Mouse (Mus musculus) kidney, adult 10 weeks (tissue): ENCODE measurements around the gene Gtf2h4. TPM values are rescaled to one million over a fixed set of nuclear protein-coding genes. Genes with fewer than 3 reads are reported as not detected.

Experiments used
- polyA plus RNA-seq: library from polyadenylated mRNA; stranded (reverse); fragments of 350-450 nt; fragmentation: Illumina TruSeq; extraction: RNeasy Lipid Tissue Mini Kit (QIAGEN cat#74804); gene quantifications from one replicate; pipeline ENCODE4 v1.2.3, GENCODE M21; 2014; ENCODE audit warnings: low read depth, low replicate concordance

Gtf2h4 gene
- polyA plus RNA-seq: 1.7 TPM

DNA sequence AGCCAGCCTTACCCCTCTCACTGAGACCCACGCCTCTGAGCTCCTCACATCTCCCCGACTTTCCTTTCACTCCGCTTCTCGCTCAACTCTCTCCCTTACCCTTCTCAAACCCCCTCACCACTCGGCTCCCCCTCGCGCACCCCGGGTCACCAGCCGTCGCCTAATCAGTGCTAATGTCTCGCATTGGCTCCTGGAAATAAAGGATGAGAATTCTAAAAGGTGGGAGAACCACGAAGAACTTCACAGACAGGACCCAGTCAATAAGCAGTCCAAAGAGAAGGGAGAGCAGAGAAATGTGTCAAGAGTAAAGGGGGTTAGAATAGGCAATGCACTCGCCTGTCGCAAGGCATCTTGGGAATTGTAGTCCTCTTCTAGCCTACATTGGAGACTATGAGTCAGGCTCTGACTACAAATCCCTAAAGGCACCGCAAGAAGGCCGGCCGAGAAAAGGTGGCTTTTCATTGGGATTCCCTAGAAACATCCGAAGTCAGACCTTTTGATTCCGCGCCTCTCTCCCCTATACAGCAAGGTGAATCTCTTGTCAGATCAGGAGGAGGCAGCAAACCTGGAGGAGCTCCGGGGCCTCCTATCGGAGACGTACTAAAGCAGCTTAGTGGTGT, at the start of gene Gtf2h4:
Gene Gtf2h4 (minus strand): TSS at position 324 of the 620 bp plus-strand sequence.

DNA sequence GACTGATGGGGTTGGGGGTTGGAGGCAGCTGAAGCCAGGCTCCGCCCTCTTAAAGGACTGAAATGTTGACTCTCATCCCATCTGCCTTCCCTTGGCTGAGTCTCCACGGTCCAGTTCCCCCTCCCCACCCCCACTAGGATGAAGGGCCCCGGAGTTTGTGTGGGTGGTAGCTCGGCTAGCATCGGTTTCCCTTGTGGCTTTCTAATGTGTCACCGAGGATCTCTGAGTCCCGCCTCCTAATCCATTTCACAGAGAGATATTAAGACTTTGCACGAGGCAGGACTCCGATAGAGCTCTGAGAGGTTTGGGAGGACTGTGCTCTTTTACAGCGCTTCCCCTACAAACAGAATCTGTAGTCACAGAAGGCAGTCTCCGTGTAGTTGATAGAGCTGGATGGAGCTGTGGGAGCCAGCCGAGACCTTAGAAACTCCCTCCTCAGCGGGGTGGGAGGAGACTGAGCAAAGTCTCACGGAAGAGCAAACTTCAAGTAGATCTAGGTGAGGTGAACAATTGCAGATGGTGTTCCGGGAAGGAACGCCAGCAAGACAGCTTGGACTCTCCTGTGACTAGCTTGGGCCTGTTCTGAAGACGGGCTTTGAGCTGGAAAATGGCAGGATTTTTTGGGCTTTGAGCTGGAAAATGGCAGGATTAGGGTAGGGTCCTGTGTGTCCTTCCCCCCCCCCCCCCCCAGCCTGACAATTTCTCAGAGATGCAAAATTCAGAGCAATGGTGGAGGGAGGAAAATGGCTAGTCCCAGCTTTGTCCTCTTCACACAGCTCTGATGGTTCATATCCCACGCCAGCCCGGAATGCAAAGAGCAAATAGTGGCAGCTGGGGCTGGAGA, 31.3 kb upstream of the Gtf2h4 start, which contains the start of gene Ddr1:
Gene Ddr1 (minus strand): TSS at position 1 of the 844 bp plus-strand sequence.

GRCm38 (mm10) chr17:35667334-35668065, 6.0 kb downstream of the Gtf2h4 start, which contains the start of gene Vars2:
Gene Vars2 (minus strand): TSS chr17:35667592.

DNA sequence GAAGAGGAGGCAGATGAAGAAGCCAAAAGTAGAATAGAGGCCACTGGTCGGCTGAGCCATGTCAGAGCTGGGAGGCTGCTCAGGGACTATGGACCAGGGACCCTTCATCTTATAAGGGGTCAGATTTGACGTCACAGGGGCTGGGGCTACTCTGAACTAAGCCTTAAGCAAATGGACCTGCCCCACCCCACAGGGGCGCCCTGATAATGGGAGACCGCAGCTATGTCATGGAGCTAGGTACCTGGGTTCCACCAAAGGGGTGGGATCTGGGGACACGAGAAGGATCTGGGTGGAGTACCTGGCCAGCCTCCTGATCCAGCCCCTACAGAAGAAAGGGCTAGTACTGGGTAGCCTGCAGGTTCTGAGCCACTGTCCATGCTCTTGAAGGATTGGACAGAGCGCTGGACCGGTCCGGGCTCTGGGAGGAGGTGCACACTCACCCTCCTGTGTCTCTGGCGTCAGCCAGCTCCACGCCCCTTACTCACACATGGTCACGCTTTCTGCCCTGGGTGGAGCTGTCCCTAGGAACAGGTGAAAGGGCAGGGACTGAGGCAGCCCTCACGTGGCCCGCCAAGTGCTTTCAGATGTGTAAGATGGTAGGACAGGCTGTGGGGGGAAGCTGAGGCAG, 29.8 kb downstream of the Gtf2h4 start, which contains the start of gene Mucl3:
Gene Mucl3 (minus strand): TSS at position 87 of the 628 bp plus-strand sequence.

GRCm38 (mm10) chr17:35626537-35626936, 47.0 kb downstream of the Gtf2h4 start, which contains the start of gene Gm9573:
Gene Gm9573 (minus strand): TSS chr17:35626637.

Other genes starting within 250 kb of the Gtf2h4 start
- 21.9 TPM for gene H2-Q6, start 248.9 kb downstream of the Gtf2h4 start, polyA plus RNA-seq
- 4.7 TPM for gene H2-Q7, start 234.6 kb downstream of the Gtf2h4 start, polyA plus RNA-seq
- gene H2-Q10, start 203.7 kb downstream of the Gtf2h4 start, polyA plus RNA-seq: 0.44 TPM
- gene Pou5f1, start 167.7 kb downstream of the Gtf2h4 start, polyA plus RNA-seq: not detected
- gene Tcf19, start 156.9 kb downstream of the Gtf2h4 start, polyA plus RNA-seq: 1.1 TPM
- gene Cchcr1, start 156.6 kb downstream of the Gtf2h4 start, polyA plus RNA-seq: 0.85 TPM
- gene Psors1c2, start 140.5 kb downstream of the Gtf2h4 start, polyA plus RNA-seq: not detected
- gene Cdsn, start 121.6 kb downstream of the Gtf2h4 start, polyA plus RNA-seq: not detected
- not detected for gene 2300002M23Rik, start 106.3 kb downstream of the Gtf2h4 start, polyA plus RNA-seq
- gene Sfta2, start 72.2 kb downstream of the Gtf2h4 start, polyA plus RNA-seq: not detected
- gene Gm9573, start 47.1 kb downstream of the Gtf2h4 start, polyA plus RNA-seq: not detected
- gene Mucl3, start 30.0 kb downstream of the Gtf2h4 start, polyA plus RNA-seq: not detected
- gene Vars2, start 6.1 kb downstream of the Gtf2h4 start, polyA plus RNA-seq: 1.1 TPM
- 7.2 TPM for gene Ddr1, start 30.9 kb upstream of the Gtf2h4 start, polyA plus RNA-seq
- gene Ier3, start 147.9 kb upstream of the Gtf2h4 start, polyA plus RNA-seq: 13.7 TPM
- 7.4 TPM for gene Flot1, start 149.5 kb upstream of the Gtf2h4 start, polyA plus RNA-seq
- gene Tubb5, start 164.6 kb upstream of the Gtf2h4 start, polyA plus RNA-seq: 11.5 TPM
- 7.1 TPM for gene Mdc1, start 167.8 kb upstream of the Gtf2h4 start, polyA plus RNA-seq
- gene Nrm, start 187.6 kb upstream of the Gtf2h4 start, polyA plus RNA-seq: 0.32 TPM
- gene Ppp1r18, start 191.9 kb upstream of the Gtf2h4 start, polyA plus RNA-seq: 0.49 TPM
- 21.8 TPM for gene Dhx16, start 206.1 kb upstream of the Gtf2h4 start, polyA plus RNA-seq
- gene 2310061I04Rik, start 223.7 kb upstream of the Gtf2h4 start, polyA plus RNA-seq: 38.4 TPM
- 7.0 TPM for gene Atat1, start 236.3 kb upstream of the Gtf2h4 start, polyA plus RNA-seq
- gene Mrps18b, start 242.7 kb upstream of the Gtf2h4 start, polyA plus RNA-seq: 17.0 TPM
- gene Ppp1r10, start 242.7 kb upstream of the Gtf2h4 start, polyA plus RNA-seq: 28.8 TPM